Mouse (Mus musculus) forebrain, embryonic 15.5 days (tissue): ENCODE measurements around the gene Afm. TPM values are rescaled to one million over a fixed set of nuclear protein-coding genes. Genes with fewer than 3 reads are reported as not detected.
A peak's percentile ranks its signal among the peaks of the same experiment; 100 is the strongest.

ENCODE experiments used
- ATAC-seq: fragments of 200-750 bp; cut with Nextera tagmentation; replicated peaks from 2 replicates; pipeline ENCODE4 v1.8.0; 2017; ENCODE audit warnings: mild to moderate bottlenecking, moderate TSS enrichment, moderate library complexity
- H3K27ac ChIP-seq: fragments of 300-500 bp; sonication (generic); replicated peaks from 2 replicates; pipeline ENCODE4 v1.5.1; 2015; ENCODE audit warnings: mild to moderate bottlenecking, inconsistent platforms
- H3K27me3 ChIP-seq: fragments of 300-500 bp; sonication (generic); 2 replicates; pipeline ENCODE4 v1.6.1; 2015; ENCODE audit warnings: inconsistent platforms
- H3K36me3 ChIP-seq: fragments of 300-500 bp; sonication (generic); 2 replicates; pipeline ENCODE4 v1.6.1; 2015; ENCODE audit warnings: mild to moderate bottlenecking, inconsistent platforms
- H3K4me1 ChIP-seq: fragments of 300-500 bp; sonication (generic); 2 replicates; pipeline ENCODE4 v1.6.1; 2015; ENCODE audit warnings: inconsistent platforms
- H3K4me2 ChIP-seq: fragments of 300-500 bp; sonication (generic); replicated peaks from 2 replicates; pipeline ENCODE4 v1.6.1; 2015; ENCODE audit warnings: mild to moderate bottlenecking, inconsistent platforms
- H3K4me3 ChIP-seq: fragments of 300-500 bp; sonication (generic); 2 replicates; pipeline ENCODE4 v1.5.1; 2015; ENCODE audit warnings: mild to moderate bottlenecking, inconsistent platforms
- H3K9ac ChIP-seq: fragments of 300-500 bp; sonication (generic); replicated peaks from 2 replicates; pipeline ENCODE4 v1.6.1; 2015; ENCODE audit warnings: mild to moderate bottlenecking, inconsistent platforms
- H3K9me3 ChIP-seq: fragments of 300-500 bp; sonication (generic); 2 replicates; pipeline ENCODE4 v1.6.1; 2016; ENCODE audit warnings: inconsistent platforms
- WGBS: fragments of 180-500 bp; shearing (Covaris S2); methylation state at CpG from one replicate; pipeline ENCODE4 v1.1.7; 2015; ENCODE audit warnings: mixed read lengths; 5-methylcytosine and 5-hydroxymethylcytosine counted together
- polyA plus RNA-seq: library from polyadenylated mRNA; unstranded; fragments of >200 nt; fragmentation: Nextera tagmentation; extraction: Ambion mirVana; gene quantifications from 2 replicates; pipeline ENCODE4 v1.2.1, GENCODE M21; 2015

Afm gene
- polyA plus RNA-seq, 1 experiment from 2014 or later, result not detected

- H3K4me1 ChIP-seq, result no peaks in the 10 kb centered on the region
- ATAC-seq, result no peak
- no peak overlapping the region for H3K4me3 ChIP-seq
- H3K36me3 ChIP-seq, result no peaks in the 10 kb centered on the region
- no peak overlapping the region for H3K27ac ChIP-seq
- H3K9me3 ChIP-seq, result no peaks in the 10 kb centered on the region
- H3K27me3 ChIP-seq, result no peaks in the 10 kb centered on the region
- WGBS, result 75% methylated on average over 7 of the region's 7 CpGs
- H3K9ac ChIP-seq, result no peak overlapping the region
- no peak overlapping the region for H3K4me2 ChIP-seq
These were observed 19.2 kb upstream of the Afm start for GRCm38 (mm10) chr5:90499509-90499908.

- WGBS, result 4% methylated on average over 6 of the region's 6 CpGs
These were observed 18.0 kb upstream of the Afm start for GRCm38 (mm10) chr5:90500714-90501113.

GRCm38 (mm10) chr5:90501752-90502151, 17.0 kb upstream of the Afm start:
- Histone ChIP-seq H3K27ac (no peak overlapping the region), H3K4me2 (no peak overlapping the region), H3K9ac (no peak overlapping the region), H3K9me3 (no peaks in the 10 kb centered on the region), H3K4me1 (no peaks in the 10 kb centered on the region), H3K36me3 (no peaks in the 10 kb centered on the region), H3K27me3 (no peaks in the 10 kb centered on the region), H3K4me3 (no peak overlapping the region)
- 86% methylated on average over 5 of the region's 5 CpGs for whole genome bisulfite sequencing
- no peak for ATAC-seq

More at GRCm38 (mm10) chr5:90500714-90501113, 18.0 kb upstream of the Afm start:
- Histone ChIP-seq H3K9ac (no peak overlapping the region), H3K27ac (no peak overlapping the region), H3K27me3 (no peaks in the 10 kb centered on the region), H3K4me3 (no peak overlapping the region), H3K4me1 (no peaks in the 10 kb centered on the region), H3K4me2 (no peak overlapping the region), H3K9me3 (no peaks in the 10 kb centered on the region), H3K36me3 (no peaks in the 10 kb centered on the region)
- peak; percentile 51; the same call in 1 of the 2 replicates for ATAC-seq

GRCm38 (mm10) chr5:90504742-90505141, 14.0 kb upstream of the Afm start:
- no peak for ATAC-seq
- Histone ChIP-seq H3K4me3 (no peak overlapping the region), H3K9me3 (no peaks in the 10 kb centered on the region), H3K27ac (no peak overlapping the region), H3K27me3 (no peaks in the 10 kb centered on the region), H3K4me2 (no peak overlapping the region), H3K4me1 (no peaks in the 10 kb centered on the region), H3K9ac (no peak overlapping the region), H3K36me3 (no peaks in the 10 kb centered on the region)
- 86% methylated on average over 11 of the region's 11 CpGs for WGBS

DNA sequence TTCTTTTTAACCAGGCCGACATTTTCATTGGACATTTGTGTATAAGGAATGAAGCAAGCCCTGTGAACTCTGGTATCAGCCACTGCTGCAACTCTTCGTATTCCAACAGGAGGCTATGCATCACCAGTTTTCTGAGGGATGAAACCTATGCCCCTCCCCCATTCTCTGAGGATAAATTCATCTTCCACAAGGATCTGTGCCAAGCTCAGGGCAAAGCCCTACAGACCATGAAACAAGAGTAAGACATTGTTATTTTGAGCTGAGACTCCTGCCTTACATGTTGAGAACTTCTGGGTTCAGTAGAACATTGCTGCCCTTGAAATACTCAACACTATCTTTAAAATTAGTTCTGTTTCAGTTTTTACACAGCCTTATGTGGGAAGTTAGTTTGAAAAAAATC, 12.2 kb upstream of the Afm start:
- ATAC-seq, result no peak
- 82% methylated on average over 2 of the region's 2 CpGs for WGBS
- Histone ChIP-seq H3K4me1 (no peaks in the 10 kb centered on the region), H3K9me3 (no peaks in the 10 kb centered on the region), H3K27ac (no peak overlapping the region), H3K36me3 (no peaks in the 10 kb centered on the region), H3K27me3 (no peaks in the 10 kb centered on the region), H3K4me3 (no peak overlapping the region), H3K9ac (no peak overlapping the region), H3K4me2 (no peak overlapping the region)

GRCm38 (mm10) chr5:90507411-90507949, 11.3 kb upstream of the Afm start:
- Histone ChIP-seq H3K9me3 (no peaks in the 10 kb centered on the region), H3K27me3 (no peaks in the 10 kb centered on the region), H3K9ac (no peak overlapping the region), H3K36me3 (no peaks in the 10 kb centered on the region), H3K4me1 (no peaks in the 10 kb centered on the region), H3K27ac (no peak overlapping the region), H3K4me2 (no peak overlapping the region), H3K4me3 (no peak overlapping the region)
- WGBS, result 32% methylated on average over 13 of the region's 13 CpGs
- 0 out of 2 replicates have a peak, but pooled peaks have one; percentile 32 for ATAC-seq

GRCm38 (mm10) chr5:90509828-90510592, 8.7 kb upstream of the Afm start:
- Histone ChIP-seq H3K9me3 (no peaks in the 10 kb centered on the region), H3K27ac (no peak overlapping the region), H3K4me3 (no peak overlapping the region), H3K4me1 (no peaks in the 10 kb centered on the region), H3K36me3 (no peaks in the 10 kb centered on the region), H3K27me3 (no peaks in the 10 kb centered on the region), H3K9ac (no peak overlapping the region), H3K4me2 (no peak overlapping the region)
- 96% methylated on average over 5 of the region's 5 CpGs for WGBS
- no peak for ATAC-seq

- ATAC-seq, result no peak
- H3K4me1 ChIP-seq, result no peaks in the 10 kb centered on the region
- H3K27ac ChIP-seq, result no peak overlapping the region
- no peak overlapping the region for H3K4me3 ChIP-seq
- H3K36me3 ChIP-seq, result no peaks in the 10 kb centered on the region
- H3K4me2 ChIP-seq, result no peak overlapping the region
- H3K27me3 ChIP-seq, result no peaks in the 10 kb centered on the region
- no peak overlapping the region for H3K9ac ChIP-seq
- no peaks in the 10 kb centered on the region for H3K9me3 ChIP-seq
- 83% methylated on average over 6 of the region's 6 CpGs for WGBS
These were observed 6.3 kb upstream of the Afm start for GRCm38 (mm10) chr5:90512288-90512955.

GRCm38 (mm10) chr5:90515561-90515960, 3.2 kb upstream of the Afm start:
- no peaks in the 10 kb centered on the region for H3K36me3 ChIP-seq
- WGBS, result 89% methylated on average over 6 of the region's 6 CpGs
- no peaks in the 10 kb centered on the region for H3K27me3 ChIP-seq
- no peak for ATAC-seq
- no peak overlapping the region for H3K4me3 ChIP-seq
- H3K27ac ChIP-seq, result no peak overlapping the region
- H3K4me2 ChIP-seq, result no peak overlapping the region
- no peak overlapping the region for H3K9ac ChIP-seq
- H3K9me3 ChIP-seq, result no peaks in the 10 kb centered on the region
- no peaks in the 10 kb centered on the region for H3K4me1 ChIP-seq

DNA sequence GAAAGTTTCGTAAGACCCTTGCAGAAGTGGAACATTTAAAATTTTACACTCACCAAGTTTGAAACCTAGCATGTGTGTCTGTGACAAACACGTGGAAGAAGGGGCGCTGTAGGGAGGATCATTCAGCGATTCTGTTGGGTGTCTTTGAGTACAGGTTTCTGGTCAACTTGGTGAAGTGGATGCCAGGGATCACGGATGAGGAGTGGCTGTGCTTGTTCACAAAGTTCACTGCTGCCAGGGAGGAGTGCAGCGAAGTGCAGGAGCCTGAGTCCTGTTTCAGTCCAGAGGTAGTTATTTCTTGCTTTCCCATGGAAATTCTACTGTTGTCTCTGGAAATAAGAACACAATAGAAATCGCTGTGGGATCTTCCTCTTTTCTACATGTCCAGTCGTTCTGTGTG, 32.5 kb downstream of the Afm start:
- no peak overlapping the region for H3K4me3 ChIP-seq
- no peaks in the 10 kb centered on the region for H3K9me3 ChIP-seq
- no peaks in the 10 kb centered on the region for H3K36me3 ChIP-seq
- H3K27me3 ChIP-seq, result no peaks in the 10 kb centered on the region
- no peak overlapping the region for H3K9ac ChIP-seq
- WGBS, result 86% methylated on average over 8 of the region's 8 CpGs
- no peak for ATAC-seq
- no peak overlapping the region for H3K27ac ChIP-seq
- no peak overlapping the region for H3K4me2 ChIP-seq
- no peaks in the 10 kb centered on the region for H3K4me1 ChIP-seq

- Histone ChIP-seq H3K4me2 (no peak overlapping the region), H3K27ac (no peak overlapping the region), H3K9me3 (no peaks in the 10 kb centered on the region), H3K36me3 (no peaks in the 10 kb centered on the region), H3K4me1 (no peaks in the 10 kb centered on the region), H3K9ac (no peak overlapping the region), H3K27me3 (no peaks in the 10 kb centered on the region), H3K4me3 (no peak overlapping the region)
- 82% methylated on average over 3 of the region's 3 CpGs for WGBS
- no peak for ATAC-seq
These were observed 37.3 kb downstream of the Afm start for GRCm38 (mm10) chr5:90556052-90556451.

DNA sequence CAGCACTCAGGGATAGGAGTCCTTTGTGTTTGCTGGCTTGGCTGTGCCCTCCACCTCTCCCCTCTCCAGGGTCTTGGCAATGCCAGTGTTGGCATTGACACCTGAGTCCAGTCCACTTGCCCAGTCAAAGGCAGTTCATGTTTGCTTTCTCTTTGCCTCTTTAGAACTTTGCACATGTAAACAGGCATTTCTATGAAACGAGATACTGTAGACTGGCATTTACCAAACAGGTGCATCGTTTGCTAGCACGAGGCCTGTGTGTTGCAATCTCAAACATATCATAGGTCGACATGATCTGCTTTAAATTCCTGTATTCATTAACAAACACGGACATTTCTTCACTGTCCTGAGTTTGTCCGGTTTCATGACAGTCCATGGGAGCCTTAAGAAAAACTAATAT, 42.0 kb downstream of the Afm start, which contains the start of gene 5830473C10Rik:
Gene 5830473C10Rik, plus strand, starts transcription at position 365 of the 400 bp plus-strand sequence.
- 87% methylated on average over 6 of the region's 6 CpGs for WGBS
- no peaks in the 10 kb centered on the region for H3K4me1 ChIP-seq
- no peak within 1 kb of the TSS for H3K9ac ChIP-seq
- H3K27me3 ChIP-seq, result no peaks in the 10 kb centered on the region
- H3K9me3 ChIP-seq, result no peaks in the 10 kb centered on the region
- ATAC-seq, result no peak
- no peak within 1 kb of the TSS for H3K27ac ChIP-seq
- no peak within 1 kb of the TSS for H3K4me3 ChIP-seq
- H3K36me3 ChIP-seq, result no peaks in the 10 kb centered on the region
- H3K4me2 ChIP-seq, result no peak within 1 kb of the TSS
